Mouse (Mus musculus) C2C12 (cell line): ENCODE measurements around the gene Mcu.

Experiments
- CTCF ChIP-seq: IDR thresholded peaks from one replicate; pipeline ENCODE4 v1.5.1; 2011; ENCODE audit not compliant: control insufficient read depth, insufficient read depth, insufficient read length
- MAX ChIP-seq: IDR thresholded peaks from one replicate; pipeline ENCODE4 v1.6.1; 2011; ENCODE audit warnings: mild to moderate bottlenecking, control low read depth
- USF1 ChIP-seq: IDR thresholded peaks from one replicate; pipeline ENCODE4 v1.6.1; 2011; ENCODE audit warnings: low read depth, mild to moderate bottlenecking, control low read depth, moderate library complexity

GRCm38 (mm10) chr10:59527311-59527710 is 89.2 kb downstream of the Mcu start:
- TF ChIP-seq CTCF: no peak
- TF ChIP-seq USF1: no peak
- TF ChIP-seq MAX: no peak
